Mouse (Mus musculus): ENCODE data around the gene Pebp1. TPM values are rescaled to one million over a fixed set of nuclear protein-coding genes. Genes with fewer than 3 reads are reported as not detected.

Pebp1 gene
- total and polyA plus RNA-seq, 3 experiments, result 558 to 568 TPM; not detected in 1

DNA sequence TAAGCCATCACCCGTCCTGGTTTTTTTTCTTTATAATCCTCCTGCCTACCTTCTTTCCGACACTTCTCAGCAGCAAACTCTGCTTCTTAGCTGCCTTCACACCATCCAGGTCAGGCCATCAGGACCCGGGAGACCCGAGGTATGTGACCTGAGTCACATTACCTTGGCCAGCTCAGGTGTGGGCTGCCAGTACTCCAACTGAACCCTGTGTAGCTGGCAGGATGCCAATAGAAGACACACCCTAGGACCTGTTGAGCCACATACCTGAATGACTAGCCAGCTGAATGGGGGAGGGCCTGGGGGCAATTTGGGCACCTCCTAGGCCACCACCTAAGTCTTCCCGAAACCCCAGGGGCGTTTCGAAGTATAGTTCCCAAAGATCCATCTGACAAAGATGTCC, 43.0 kb upstream of the Pebp1 start:
- no peak for DNase-seq (ENCODE audit: low read depth, low spot score)
- Histone ChIP-seq H3K36me3 (ENCODE audit: control insufficient read depth in 1 of 2, insufficient read depth in 2 of 2, low read length in 2 of 2) (no peaks in the 10 kb centered on the region; a peak in 1 of 4 replicates), H3K27me3 (ENCODE audit: control insufficient read depth in 1 of 2, insufficient read depth in 2 of 2, low read length in 2 of 2) (no peaks in the 10 kb centered on the region), H3K4me3 (ENCODE audit: control insufficient read depth in 1 of 2, insufficient read depth in 1 of 2, low read depth in 2 of 2, low read length in 2 of 2) (no peak overlapping the region), H3K79me2 (ENCODE audit: control insufficient read depth, insufficient read depth, low read length, poor library complexity) (no peaks in the 10 kb centered on the region), H3K4me1 (ENCODE audit: control insufficient read depth in 1 of 2, insufficient read depth in 2 of 2, low read length in 2 of 2) (peaks cover 0 to 2% of the 10 kb centered on the region in 2 experiments; a peak in 1 of 4 replicates), H3K9me3 (replicated peaks; ENCODE audit: insufficient read depth, low read length) (no peaks in the 10 kb centered on the region), H3K27ac (ENCODE audit: control insufficient read depth, low read depth, low read length) (no peak overlapping the region), H3K9ac (ENCODE audit: control insufficient read depth, low read depth, low read length, poor library complexity, severe bottlenecking) (no peak overlapping the region)
- TF ChIP-seq TAL1 (IDR thresholded peaks at IDR 0.05; ENCODE audit: low read length) (no peak), TBP (IDR thresholded peaks at IDR 0.05; ENCODE audit: low read depth, low read length) (no peak), ZKSCAN1 (IDR thresholded peaks at IDR 0.05; ENCODE audit: low read depth, low read length) (no peak), POLR2AphosphoS5 (IDR thresholded peaks at IDR 0.05; ENCODE audit: borderline replicate concordance, low read depth, low read length) (no peak), RCOR1 (IDR thresholded peaks at IDR 0.05; ENCODE audit: low read depth, low read length) (no peak), ZC3H11A (IDR thresholded peaks at IDR 0.05; ENCODE audit: low read depth, low read length) (no peak), JUND (IDR thresholded peaks at IDR 0.05; ENCODE audit: low read depth, low read length) (no peak), TCF12 (IDR thresholded peaks at IDR 0.05; ENCODE audit: low read depth, low read length) (no peak), NELFE (IDR thresholded peaks at IDR 0.05; ENCODE audit: low read depth, low read length) (no peak), MAX (IDR thresholded peaks at IDR 0.05; ENCODE audit: low read length) (no peak), USF1 (IDR thresholded peaks at IDR 0.05; ENCODE audit: low read depth, low read length) (no peak), ZNF384 (IDR thresholded peaks at IDR 0.05; ENCODE audit: low read depth, low read length) (no peak), KAT2A (conservative IDR thresholded peaks at IDR 0.05; ENCODE audit: low read depth, low read length) (no peak), GATA1 (IDR thresholded peaks at IDR 0.05; ENCODE audit: low read depth, low read length) (no peak), MAZ (IDR thresholded peaks at IDR 0.05; ENCODE audit: low read depth, low read length) (no peak), NRF1 (IDR thresholded peaks at IDR 0.05; ENCODE audit: insufficient read depth, low read depth, low read length, poor library complexity, severe bottlenecking) (no peak)

DNA sequence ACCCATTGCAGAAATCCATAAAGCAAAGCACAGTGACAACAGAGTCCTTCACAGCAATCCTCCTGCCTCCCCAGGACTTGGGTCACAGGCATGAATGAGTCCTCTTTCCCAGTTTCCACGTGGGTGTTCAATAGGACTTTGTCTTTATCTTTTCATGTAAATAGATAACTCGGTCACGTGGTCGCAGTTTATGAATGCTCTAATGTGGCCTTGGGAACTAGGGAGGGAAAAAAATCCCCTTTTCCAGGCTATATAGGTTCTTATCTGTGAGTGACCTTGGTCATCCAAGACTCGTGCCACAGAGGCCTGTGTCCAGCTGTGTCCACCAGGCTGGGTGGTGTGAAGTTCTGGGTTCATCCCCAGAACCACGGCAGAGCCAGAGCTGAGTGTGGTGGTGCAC, 39.0 kb upstream of the Pebp1 start:
- DNase-seq (ENCODE audit: low read depth, low spot score), result no peak
- Histone ChIP-seq H3K9ac (ENCODE audit: control insufficient read depth, low read depth, low read length, poor library complexity, severe bottlenecking) (no peak overlapping the region), H3K4me1 (ENCODE audit: control insufficient read depth in 1 of 2, insufficient read depth in 2 of 2, low read length in 2 of 2) (peaks cover 0 to 2% of the 10 kb centered on the region in 2 experiments; a peak in 1 of 4 replicates), H3K79me2 (ENCODE audit: control insufficient read depth, insufficient read depth, low read length, poor library complexity) (no peaks in the 10 kb centered on the region), H3K9me3 (replicated peaks; ENCODE audit: insufficient read depth, low read length) (no peaks in the 10 kb centered on the region), H3K4me3 (ENCODE audit: control insufficient read depth in 1 of 2, insufficient read depth in 1 of 2, low read depth in 2 of 2, low read length in 2 of 2) (no peak overlapping the region), H3K27ac (ENCODE audit: control insufficient read depth, low read depth, low read length) (no peak overlapping the region), H3K27me3 (ENCODE audit: control insufficient read depth in 1 of 2, insufficient read depth in 2 of 2, low read length in 2 of 2) (no peaks in the 10 kb centered on the region), H3K36me3 (ENCODE audit: control insufficient read depth in 1 of 2, insufficient read depth in 2 of 2, low read length in 2 of 2) (no peaks in the 10 kb centered on the region; a peak in 1 of 4 replicates)
- TF ChIP-seq TCF12 (IDR thresholded peaks at IDR 0.05; ENCODE audit: low read depth, low read length) (no peak), MAX (IDR thresholded peaks at IDR 0.05; ENCODE audit: low read length) (peak; percentile 74), USF2 (IDR thresholded peaks at IDR 0.05; ENCODE audit: borderline replicate concordance in 1 of 2, insufficient read depth in 1 of 2, low read depth in 1 of 2, low read length in 2 of 2) (peak in 1 of 2 experiments; percentile 66; a peak in 2 of 4 replicates), E2F4 (IDR thresholded peaks at IDR 0.05; ENCODE audit: borderline replicate concordance, low read depth, low read length) (no peak), GATA1 (IDR thresholded peaks at IDR 0.05; ENCODE audit: low read depth, low read length) (peak; percentile 61), MXI1 (IDR thresholded peaks at IDR 0.05; ENCODE audit: low read depth, low read length) (peak; percentile 64), USF1 (IDR thresholded peaks at IDR 0.05; ENCODE audit: low read depth, low read length) (peak; percentile 90), GABPA (IDR thresholded peaks at IDR 0.05; ENCODE audit: low read depth, low read length) (no peak), CHD1 (IDR thresholded peaks at IDR 0.05; ENCODE audit: low read depth, low read length) (no peak)
